Mouse (Mus musculus) ES-E14 (cell line): ENCODE measurements at regions not wholly inside any gene's neighbourhood (a gene's known extent, or its start where the extent isn't known, plus 50 kb on each side); places are given as distances from the start of the nearest gene placed in this dataset.

Experiments
- CHD2 ChIP-seq: IDR thresholded peaks from 2 replicates; pipeline ENCODE4 v1.6.1; 2014; ENCODE audit warnings: mild to moderate bottlenecking, low read depth, low read length, inconsistent platforms
- HCFC1 ChIP-seq: IDR thresholded peaks from 2 replicates; pipeline ENCODE4 v1.6.1; 2012; ENCODE audit warnings: low read length, inconsistent platforms, borderline replicate concordance; ENCODE audit not compliant: insufficient read depth
- ZNF384 ChIP-seq: IDR thresholded peaks from 2 replicates; pipeline ENCODE4 v1.6.1; 2012; ENCODE audit warnings: low read depth, low read length, inconsistent platforms

- TF ChIP-seq HCFC1 = no peak
- TF ChIP-seq CHD2 = no peak
- TF ChIP-seq ZNF384 = no peak
Observed at GRCm38 (mm10) chr9:43636372-43636965, 107.3 kb upstream of the Nectin1 start.
